Mouse (Mus musculus): ENCODE results near the gene Hoxa7.

Gene Hoxa7

DNA sequence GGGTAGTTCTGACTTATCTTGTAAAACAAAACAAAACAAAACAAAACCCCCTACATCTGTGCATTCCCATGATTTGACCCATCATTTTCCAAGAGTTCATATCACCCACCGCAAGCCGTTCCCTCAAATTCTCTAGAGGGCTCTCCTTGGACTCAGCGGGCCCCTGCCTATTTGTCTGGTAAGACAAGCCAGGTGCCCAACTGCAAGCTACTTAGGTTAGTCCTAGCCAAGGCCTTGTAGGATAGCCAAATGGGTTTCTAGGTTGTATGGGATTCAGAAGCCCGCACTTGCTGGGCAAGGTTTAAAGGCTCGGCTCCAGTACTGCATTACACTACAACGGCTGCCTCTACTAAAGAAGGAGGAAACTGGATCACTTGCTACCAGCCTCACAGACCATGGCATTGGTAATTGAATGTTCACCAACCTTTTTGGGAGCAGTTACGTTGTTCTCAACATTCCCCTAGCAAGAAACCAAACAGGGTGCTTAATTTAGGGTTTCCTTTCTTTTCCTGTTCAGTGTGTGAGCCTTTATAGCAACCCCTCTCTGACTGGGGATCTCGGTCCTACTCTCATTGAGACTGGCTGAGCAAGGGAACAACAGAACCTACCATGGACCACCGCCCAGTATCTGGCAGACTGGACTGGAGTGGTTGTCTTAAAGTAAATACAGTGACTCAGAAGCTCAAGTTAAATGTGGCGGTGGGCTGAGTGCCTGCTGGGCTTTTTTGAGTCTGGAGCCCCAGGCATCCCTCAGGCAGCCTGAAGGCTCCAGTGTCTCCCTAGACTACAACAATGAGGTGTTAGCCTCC lies 15.9 kb upstream of the Hoxa7 start:
- no peak for DNase-seq

DNA sequence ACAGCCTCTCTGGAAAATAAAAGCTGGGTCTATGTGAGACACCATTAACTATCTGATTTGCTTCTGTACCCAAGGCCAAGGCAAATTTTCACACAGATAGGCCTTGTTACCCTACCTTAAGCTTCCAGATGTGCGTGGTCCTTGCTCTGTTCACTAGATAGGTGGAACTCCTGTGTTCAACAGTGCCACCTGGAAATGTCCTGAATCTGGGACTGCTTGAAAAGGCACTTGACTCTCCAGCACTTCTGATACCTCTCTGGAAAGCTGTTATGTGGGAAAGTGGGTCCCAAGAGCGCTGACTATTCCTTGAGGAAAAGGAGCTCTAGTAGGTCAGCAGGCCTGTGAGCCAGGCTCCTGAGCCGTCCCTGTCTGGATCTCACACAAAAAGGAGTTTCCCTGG lies 15.2 kb upstream of the Hoxa7 start:
- no peak for DNase-seq

DNA sequence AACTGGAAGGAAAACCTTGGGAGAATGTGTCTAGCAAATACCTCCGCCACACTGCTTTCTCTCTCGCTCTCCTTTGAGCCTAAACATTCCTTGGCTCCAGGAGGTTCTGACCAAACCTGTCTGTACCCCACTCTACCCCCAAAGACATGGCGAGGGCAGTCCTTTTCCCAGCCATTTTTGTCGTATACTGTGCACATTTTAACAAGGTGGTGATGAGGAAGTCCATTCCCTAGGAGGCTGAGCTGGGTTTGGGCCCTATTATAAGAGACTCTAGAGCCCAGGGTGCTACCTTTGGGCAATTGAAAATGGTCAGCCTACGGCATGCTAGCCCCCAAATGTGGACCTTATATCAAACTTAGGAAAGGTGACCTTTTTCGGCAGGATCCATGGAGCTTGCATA lies 14.2 kb upstream of the Hoxa7 start:
- DNase-seq: no peak

DNA sequence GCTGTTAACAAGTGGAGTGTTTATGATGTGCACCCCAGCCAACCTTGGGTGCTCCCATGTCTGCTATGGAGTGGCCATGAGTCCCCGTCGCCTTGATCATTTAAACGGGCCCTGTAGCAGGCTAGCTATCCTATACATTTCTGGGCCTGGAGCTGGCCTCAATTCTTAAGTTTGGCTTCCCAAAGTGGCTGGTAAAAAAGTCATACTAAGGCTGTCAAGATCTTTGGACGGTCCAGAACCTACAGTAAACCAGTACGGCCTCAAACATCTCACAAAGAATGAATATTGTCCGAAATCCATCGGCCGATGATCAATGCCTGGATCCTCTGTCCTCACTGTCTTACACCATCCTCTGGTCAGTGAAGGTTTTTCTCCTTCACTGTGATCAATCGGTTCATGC lies 13.6 kb upstream of the Hoxa7 start:
- DNase-seq: no peak

DNA sequence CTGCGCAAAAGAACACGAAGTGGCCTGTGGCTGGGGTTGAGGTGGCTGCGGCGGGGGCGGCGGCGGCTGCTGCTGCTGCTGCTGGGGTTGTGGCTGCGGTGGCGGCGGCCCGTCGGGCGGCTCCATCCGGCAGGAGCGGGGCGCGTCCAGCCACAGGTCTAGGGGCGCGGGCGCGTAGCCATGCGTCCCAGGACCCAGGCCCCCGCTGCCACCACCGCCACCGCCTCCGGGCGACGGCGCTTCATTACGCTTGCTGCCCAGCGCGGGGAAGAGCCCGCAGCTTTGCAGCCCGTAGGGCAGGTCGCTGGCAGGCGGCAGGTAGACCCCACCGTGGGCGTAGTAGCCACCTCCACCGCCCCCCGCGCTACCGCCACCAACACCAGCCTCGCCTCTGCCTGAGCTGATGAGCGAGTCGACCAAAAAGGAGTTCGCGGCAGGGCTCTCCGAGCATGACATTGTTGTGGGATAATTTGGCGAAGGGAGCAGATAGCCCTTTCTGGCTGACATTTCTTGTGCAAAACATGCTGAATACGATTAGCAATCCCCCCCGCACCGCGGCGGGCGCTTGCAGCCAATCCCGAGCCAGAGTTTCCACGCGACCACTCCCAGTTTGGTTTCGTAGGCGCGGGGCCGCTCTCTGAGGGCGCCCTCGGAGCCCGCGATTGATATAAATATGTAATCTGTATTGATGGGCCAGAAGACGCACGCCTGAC lies 12.9 kb upstream of the Hoxa7 start:
- no peak for DNase-seq

DNA sequence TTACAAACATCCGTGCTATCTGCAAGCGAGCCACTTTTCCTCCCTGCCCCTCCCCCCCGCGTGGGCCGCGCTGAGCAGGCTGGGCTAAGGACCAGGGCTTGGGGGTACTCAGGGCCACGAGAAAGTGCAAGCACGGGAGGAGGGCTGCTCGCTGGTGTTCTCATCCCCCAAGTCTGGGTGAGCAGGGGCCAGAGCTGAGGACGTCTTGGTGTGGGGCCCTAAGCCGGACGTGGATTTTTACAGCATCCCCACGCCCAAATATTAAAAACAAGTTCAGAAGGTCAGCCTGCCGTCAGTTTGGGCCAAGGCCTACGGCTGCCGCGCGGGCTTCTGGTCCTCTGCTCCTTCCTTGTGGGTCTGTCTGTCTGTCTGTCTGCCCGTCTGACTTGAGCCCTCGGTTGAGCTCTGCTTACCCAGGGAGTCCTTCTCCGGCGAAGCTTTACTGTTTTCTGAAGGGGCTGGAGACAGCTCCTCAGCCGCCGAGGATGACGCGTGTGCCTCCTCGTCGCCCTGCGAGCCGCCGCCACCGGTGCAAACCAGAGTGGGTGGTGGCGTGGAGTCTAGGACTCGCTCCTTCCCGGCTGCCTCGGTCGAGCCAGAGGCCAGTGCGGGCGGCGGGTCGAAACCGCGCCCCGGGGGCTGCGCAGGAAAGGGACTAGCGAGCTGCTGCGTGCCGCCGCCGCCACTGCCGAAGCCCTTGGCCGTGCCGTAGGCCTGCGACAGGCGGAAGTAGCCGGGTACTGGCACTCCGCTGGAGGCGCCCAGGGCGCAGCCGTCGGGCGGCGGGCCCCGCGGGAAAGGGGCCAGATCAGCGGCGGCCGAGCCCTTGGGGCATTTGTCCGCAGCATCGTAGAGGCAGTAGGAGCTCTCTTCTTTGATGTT lies 12.1 kb upstream of the Hoxa7 start:
- peak; percentile 25 for DNase-seq

DNA sequence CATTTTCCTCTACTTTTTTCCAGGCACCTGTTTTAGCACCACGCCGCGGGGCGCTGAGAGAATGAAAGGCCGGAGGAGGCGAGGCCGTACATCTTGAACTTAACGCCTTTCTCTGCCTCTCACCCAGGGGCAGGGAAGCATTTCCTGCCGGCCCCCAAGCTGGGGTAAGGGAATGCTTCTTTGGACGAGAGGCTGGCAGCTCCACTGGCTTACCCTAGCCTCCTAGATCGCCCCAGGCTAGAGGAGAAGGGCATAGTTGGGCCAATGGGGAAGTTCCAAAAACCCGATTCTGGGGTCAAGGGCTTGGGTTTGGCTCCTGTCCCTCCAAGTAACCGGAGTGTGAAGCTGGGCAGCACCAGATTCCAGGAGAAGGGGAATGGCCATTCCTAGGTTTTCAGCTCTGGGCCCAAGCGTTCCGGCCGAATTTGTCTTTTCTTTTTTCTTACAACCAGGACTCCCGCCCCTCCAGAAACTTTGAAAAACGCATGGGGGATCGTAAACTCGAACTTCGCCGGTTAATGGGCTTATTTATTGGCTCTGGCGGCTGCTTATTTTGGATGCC lies 11.4 kb upstream of the Hoxa7 start:
- DNase-seq: no peak

DNA sequence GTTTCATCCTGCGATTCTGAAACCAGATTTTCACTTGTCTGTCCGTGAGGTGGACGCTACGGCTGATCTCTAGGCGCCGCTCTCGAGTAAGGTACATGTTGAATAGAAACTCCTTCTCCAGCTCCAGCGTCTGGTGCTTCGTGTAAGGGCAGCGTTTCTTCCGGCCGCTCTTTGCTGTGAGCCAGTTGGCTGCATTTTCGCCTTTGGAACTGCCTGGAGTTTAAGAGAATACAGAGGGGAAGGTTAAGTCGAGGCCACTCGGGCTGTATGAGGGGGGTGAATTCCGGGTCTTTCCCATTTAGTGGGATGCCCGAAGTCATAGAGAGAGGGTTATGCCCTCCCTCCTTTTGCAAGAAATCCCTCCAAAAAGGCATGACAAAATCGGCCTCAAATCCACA lies 10.9 kb upstream of the Hoxa7 start:
- DNase-seq: peak; percentile 18

DNA sequence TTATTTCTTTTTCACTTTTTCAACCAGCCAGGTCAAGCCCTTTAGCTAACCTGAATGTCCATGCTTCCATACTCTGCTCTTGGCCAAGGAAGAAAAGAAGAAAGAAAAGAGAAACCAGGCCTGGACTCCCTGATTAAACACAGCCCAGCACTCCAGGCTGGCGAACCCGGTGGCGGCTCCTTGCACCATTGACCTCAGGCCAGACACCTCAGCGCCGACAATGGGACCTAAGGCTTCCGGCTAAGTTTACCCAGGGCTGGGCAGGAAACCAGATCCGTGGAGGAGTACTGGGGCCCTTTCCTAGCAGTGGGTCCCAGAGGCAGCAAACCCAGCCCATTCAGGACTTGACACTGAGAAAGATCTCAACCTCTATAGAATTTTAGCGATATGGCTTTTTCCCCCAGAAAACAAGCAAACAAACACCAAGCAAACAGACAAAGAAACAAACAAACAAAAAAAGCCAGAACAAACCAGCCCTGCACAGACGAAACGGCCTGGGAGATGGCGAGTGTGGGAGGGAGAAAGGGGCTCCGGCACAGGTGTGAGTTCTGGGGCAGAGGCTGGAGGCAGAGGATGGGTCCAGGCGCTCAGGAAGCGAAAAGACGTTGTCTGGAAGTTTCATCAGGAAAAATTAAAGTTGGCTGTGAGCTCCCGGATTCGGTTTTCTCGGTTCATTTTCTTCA lies 10.4 kb upstream of the Hoxa7 start:
- peak; percentile 7 for DNase-seq

DNA sequence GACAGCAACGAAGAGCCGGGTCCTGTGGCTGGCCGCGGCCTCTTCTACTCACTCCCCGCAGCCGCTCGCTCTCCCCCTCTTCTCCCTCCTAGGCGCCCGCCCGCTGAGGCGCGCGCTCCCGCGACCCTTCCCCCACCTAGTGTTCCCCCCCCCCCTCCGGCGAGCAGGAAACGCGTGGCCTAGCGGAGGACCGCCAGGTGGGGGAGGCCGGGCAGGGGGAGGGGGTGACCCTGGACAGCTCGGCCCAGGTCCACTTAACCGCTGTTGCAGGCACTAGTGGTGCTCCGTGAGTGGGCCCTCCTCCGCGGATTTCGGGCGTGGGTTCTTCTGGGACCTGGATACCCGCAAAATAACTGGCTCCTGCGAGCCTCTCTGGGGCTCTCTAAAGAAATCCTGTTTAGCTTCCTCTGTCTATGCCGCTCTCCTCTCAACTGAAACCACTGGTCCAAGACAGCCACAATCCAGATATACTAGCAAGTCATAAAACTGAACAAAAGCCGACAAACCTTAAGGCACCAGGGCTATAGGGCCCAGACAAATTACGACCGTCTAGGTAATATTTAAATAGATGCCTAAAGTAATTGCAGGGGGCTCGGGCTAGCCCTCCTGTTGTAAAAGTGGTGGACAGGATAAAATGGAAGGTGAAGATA lies 9.0 kb upstream of the Hoxa7 start, which contains the start of gene Hoxa9:
Hoxa9 (minus strand) TSS at position 574 of the 650 bp plus-strand sequence.
- no peak for DNase-seq

DNA sequence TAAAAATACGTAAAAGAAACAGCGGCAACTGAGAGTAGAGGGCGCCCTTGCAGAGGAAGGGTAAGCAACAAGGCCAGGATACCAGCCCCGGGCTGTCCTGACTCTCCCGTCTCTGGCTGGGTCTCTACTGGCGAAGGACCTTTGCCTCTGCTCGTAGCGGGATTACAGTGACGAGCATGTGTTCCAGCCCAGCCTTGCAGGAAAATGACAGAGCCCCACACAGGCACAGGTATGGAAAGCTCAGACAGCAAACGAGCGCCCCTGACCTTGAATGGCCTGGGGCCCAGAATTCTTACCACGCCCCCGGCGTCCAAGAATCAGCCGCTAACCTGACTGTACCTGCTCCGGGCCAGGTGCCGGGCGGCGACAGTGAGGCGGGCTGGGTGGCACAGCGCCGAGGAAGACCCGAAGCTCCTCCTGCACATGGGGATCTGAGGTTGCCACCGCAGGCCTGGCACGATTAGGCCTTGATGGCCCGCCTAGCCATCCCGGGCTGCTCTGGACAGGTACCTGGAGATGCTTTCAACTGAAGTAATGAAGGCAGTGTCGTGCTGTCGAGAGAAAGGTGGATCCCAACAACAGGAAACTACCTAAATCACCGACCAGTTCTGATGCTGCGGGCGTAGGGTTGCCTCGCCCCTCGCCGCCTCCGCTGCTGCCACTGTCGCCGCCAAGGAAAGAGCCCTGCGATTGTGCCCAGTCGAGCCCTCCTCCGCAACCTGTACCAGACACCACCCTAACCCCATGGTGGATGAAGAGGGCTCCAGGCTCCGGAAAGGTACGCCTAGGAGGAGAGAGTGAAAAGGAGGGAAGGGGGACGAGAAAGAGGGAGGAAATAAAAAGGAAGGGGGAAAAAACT lies 8.1 kb upstream of the Hoxa7 start:
- DNase-seq: no peak

DNA sequence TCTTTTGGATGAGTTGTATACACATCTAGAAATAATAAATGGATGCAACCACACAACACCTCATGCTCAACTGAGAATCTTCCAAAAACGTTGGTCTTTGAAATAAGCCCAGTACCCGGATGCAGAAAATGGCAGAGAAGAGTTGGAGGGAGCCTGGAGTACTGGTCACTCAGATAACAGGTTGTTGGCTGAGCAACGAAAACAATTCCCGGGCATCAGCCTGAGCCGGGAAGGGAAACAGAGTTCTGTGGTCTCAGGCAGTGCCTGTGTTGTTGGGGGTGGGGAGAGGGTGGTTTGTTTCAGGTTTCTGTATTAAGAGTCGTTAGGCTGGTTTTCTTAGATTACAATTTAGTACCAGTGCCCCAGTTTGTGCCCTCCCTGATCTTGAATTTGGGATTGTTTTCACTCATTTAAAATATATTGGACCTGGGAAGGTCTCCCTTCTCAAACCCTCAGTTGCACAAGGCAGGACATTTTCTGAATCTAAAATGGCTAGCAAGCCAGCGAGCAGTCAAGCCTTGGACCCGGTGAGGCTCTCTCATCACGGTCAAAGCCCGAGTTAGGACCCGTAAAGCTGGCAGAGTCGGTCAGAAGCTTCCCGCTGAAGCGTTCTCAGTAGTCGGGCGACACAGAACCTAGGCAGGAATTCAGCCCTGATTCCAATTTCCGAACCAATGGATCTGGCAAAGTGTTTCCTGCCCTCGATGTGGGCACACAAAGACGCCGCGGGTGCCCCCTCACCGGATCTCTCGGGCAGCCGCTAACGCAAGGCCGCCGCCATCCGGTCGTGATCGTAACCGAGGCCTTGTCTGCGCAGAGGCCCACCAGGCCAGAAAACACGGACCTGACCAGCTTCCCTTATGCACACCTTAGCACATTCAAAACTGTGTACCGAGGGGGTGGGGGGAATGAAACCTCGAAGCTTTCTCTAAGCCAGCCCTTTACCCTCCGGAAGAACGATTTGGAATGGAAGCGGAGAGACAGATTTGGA lies 7.1 kb upstream of the Hoxa7 start:
- peak; percentile 21 for DNase-seq

DNA sequence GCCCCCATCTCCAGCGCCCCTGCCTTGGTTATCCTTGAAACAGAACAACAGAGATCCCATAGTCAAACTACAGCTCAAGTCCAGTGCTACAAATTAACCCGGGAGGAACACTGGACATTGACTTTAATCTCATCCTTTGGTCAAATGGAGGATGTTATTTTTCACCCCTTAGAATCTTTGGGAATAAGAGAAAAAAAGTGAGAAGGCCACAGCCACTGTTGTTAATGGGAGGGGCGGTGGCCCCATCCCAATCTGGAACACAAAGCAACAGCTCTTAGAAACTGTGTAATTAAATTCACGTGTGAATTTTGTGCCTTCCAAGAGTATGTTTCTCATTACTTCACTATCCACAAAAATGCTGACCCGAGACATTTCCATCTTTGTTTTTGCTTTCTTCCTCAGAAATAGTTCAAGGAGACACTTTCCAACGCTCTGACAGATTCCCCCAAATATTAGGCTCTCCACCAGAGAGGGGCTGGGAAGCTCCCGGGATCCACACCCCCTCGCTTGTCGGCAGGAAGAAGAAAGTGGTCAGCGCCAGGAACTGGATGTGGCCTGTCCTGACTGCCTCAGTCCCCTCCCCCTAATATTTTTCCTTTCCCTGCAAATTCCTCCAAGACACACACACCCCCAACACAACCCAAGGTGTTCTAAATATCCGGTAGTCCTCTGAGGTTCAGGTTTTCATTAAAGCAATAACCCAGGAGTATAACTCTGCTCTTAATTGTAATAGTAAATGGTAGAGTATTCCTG lies 6.0 kb upstream of the Hoxa7 start:
- no peak for DNase-seq

DNA sequence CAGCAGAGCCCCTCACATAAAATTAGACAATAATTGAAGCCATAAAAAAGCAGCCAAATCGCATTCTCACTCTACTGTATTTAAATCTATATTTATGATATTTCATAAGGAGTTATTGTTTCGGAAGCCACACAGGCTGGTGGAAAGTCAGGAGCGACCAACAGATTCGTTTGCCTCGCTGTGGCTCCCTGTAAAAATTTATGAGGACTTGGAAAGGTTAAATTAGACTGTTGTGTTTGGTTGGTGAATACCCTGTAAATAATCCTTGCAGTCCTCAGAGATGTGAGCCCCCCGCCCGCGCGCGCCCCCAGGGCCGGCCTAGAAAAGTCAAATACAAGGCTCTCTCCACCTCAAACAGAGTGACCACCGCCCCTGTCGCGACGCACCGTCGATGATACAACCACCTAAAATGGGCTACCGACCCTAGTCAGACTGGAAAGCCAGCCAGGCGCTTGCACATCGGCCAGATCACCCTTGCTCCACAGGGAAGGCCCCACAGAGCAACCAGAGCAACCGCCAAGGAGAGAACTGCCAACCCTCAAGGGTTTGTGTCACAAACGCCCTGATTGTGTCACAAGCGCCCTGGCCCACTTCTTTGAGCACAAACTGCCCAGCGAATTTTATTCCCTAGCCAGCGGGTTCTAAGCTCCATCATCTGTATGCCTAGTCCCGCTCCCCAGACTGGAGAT lies 5.1 kb upstream of the Hoxa7 start:
- no peak for DNase-seq

DNA sequence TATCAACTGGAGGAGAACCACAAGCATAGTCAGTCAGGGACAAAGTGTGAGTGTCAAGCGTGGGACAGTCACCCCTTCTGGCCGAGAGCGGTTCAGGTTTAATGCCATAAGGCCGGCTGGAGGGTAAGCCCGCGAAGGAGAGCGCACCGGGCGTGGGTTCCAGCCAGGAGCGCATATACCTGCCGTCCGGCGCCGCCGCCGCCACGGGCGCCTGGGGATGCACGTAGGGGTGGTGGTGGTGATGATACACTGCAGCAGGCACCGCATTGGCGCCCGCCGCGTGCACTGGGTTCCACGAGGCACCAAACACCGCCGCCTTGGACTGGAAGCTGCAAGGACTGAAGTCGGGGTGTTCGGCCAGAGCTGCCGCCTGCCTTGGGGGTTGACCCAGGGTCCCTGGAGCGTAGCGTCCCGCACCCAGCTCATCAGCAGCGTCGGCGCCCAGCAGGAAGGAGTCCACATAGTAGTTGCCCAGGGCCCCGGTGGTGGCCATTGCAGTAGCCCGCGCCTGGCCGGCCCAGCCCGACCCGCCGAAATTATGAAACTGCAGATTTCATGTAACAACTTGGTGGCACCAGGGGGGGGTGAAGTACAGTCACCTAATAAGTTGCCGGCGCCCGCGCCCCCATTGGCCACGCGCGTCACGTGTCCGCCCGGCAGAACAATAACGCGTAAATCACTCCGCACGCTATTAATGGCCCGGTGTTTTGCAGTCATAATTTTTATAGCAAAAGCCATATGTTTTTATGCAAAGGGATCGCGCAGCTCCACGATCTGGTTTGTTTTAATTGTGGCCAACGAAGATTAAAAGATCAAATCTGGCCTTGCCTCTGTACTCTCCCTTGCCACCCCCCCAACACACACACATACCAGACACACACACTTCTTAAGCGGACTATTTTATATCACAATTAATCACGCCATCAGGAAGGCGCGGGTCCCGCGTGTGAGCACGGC lies 4.2 kb upstream of the Hoxa7 start:
- DNase-seq: peak; percentile 7

DNA sequence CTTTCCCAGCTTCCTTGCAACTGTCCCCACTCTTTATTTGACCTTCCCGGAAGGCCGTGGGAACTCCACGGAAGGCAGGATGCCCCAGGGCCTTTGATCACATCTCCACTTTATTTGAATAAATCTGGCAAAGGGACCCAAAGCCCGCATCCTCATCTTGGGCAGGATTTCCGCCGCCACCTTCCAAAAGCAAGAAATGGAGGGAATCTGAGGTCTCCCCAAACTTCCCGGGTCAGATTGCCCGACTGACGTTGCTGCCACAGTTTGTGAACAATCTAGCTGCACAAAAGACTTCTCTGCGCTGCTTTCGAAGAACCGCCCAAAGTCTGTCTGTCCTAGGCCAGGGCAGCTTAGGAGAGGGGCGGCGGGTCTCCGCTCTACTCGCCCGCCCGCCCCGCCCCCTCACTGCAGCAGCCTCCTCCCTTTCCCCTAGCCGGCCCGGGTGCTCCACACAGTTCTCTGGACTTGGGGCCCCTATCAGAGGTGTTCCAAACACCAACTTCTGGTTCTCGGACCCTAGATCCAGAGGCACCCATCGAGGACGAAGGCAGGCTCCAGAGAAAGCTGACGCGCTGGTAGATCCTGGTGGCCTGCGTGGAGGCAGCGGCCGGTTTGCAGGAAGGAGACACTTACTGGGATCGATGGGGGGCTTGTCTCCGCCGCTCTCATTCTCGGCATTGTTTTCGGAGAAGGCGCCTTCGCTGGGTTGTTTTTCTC lies 3.4 kb upstream of the Hoxa7 start:
- DNase-seq: no peak
